Mouse (Mus musculus) midbrain, embryonic 11.5 days (tissue): ENCODE results near the gene Zfp281. TPM values are rescaled to one million over a fixed set of nuclear protein-coding genes. Genes with fewer than 3 reads are reported as not detected.

Experiments
- ATAC-seq: fragments of 200-750 bp; cut with Nextera tagmentation; 2 replicates; pipeline ENCODE4 v1.8.0; 2017; ENCODE audit warnings: moderate TSS enrichment, moderate library complexity; ENCODE audit not compliant: low FRiP score
- DNase-seq: peaks from one replicate; pipeline ENCODE4 v3.0.0; 2015; ENCODE audit warnings: low spot score; ENCODE audit errors: missing footprints
- H3K27ac ChIP-seq: fragments of 300-500 bp; sonication (generic); 2 replicates; pipeline ENCODE4 v1.5.1; 2014; ENCODE audit warnings: low read depth, low read length
- H3K27me3 ChIP-seq: fragments of 300-500 bp; sonication (generic); 2 replicates; pipeline ENCODE4 v1.6.1; 2014; ENCODE audit warnings: mild to moderate bottlenecking, low read length, moderate library complexity, mixed read lengths; ENCODE audit not compliant: control insufficient read depth, insufficient read depth
- H3K36me3 ChIP-seq: fragments of 300-500 bp; sonication (generic); 2 replicates; pipeline ENCODE4 v1.6.1; 2014; ENCODE audit warnings: mild to moderate bottlenecking, low read length, moderate library complexity, mixed read lengths; ENCODE audit not compliant: control insufficient read depth, insufficient read depth
- H3K4me1 ChIP-seq: fragments of 300-500 bp; sonication (generic); 2 replicates; pipeline ENCODE4 v1.6.1; 2014; ENCODE audit warnings: low read length; ENCODE audit not compliant: control insufficient read depth, insufficient read depth
- H3K4me2 ChIP-seq: fragments of 300-500 bp; sonication (generic); 2 replicates; pipeline ENCODE4 v1.6.1; 2014; ENCODE audit warnings: mild to moderate bottlenecking, moderate library complexity
- H3K4me3 ChIP-seq: fragments of 300-500 bp; sonication (generic); 2 replicates; pipeline ENCODE4 v1.5.1; 2014; ENCODE audit warnings: low read depth, low read length
- H3K9ac ChIP-seq: fragments of 300-500 bp; sonication (generic); 2 replicates; pipeline ENCODE4 v1.6.1; 2014; ENCODE audit warnings: low read length
- H3K9me3 ChIP-seq: fragments of 300-500 bp; sonication (generic); 2 replicates; pipeline ENCODE4 v1.6.1; 2016; ENCODE audit warnings: low read length; ENCODE audit not compliant: control insufficient read depth
- WGBS: fragments of 180-500 bp; shearing (Covaris S2); extraction: QIAGEN DNeasy Blood & Tissue Kit; methylation state at CpG from one replicate; pipeline ENCODE4 v1.1.7; 2014; 5-methylcytosine and 5-hydroxymethylcytosine counted together
- polyA plus RNA-seq: library from polyadenylated mRNA; unstranded; fragments of >200 nt; fragmentation: Nextera tagmentation; extraction: Ambion mirVana; gene quantifications from 2 replicates; pipeline ENCODE4 v1.2.1, GENCODE M21; 2014

Zfp281 gene
- polyA plus RNA-seq, 1 experiment from 2014 or later, result 42.1 TPM

DNA sequence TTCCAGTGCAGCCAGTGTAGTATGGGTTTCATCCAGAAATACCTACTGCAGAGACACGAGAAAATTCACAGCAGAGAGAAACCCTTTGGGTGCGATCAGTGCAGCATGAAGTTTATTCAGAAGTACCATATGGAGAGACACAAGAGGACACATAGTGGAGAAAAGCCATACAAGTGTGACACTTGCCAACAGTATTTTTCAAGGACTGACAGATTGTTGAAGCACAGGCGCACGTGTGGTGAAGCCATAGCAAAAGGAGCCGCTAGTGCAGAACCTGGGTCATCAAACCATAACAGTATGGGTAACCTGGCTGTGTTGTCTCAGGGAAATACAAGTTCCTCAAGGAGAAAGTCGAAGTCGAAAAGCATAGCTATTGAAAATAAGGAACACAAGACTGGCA is 1.4 kb downstream of the Zfp281 start:
- Histone ChIP-seq H3K4me1 (peaks cover 23% of the 10 kb centered on the region), H3K9ac (peak overlapping the region; percentile 96; the same call in 1 of the 2 replicates), H3K4me3 (peak overlapping the region; percentile 91), H3K27me3 (no peaks in the 10 kb centered on the region), H3K9me3 (no peaks in the 10 kb centered on the region), H3K4me2 (peak overlapping the region; percentile 78), H3K27ac (no peak overlapping the region), H3K36me3 (peaks cover 9% of the 10 kb centered on the region; the same call in 1 of the 2 replicates)
- DNase-seq (peak; percentile 89), ATAC-seq (no peak)
- 92% methylated on average over 7 of the region's 7 CpGs for WGBS

DNA sequence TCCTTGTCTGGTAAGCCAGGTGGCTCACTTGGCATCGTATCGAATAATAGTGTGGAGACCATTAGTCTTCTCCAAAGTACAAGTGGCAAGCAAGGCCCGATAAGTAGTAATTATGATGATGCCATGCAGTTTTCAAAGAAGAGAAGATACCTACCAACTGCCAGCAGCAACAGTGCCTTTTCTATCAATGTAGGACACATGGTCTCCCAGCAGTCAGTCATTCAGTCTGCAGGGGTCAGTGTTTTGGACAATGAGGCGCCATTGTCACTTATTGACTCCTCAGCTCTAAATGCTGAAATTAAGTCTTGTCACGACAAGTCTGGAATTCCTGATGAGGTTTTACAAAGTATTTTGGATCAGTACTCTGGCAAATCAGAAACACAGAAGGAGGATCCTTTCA is 2.1 kb downstream of the Zfp281 start:
- Histone ChIP-seq H3K9ac (no peak overlapping the region), H3K4me2 (no peak overlapping the region), H3K36me3 (peaks cover 9% of the 10 kb centered on the region; the same call in 1 of the 2 replicates), H3K27ac (no peak overlapping the region), H3K27me3 (no peaks in the 10 kb centered on the region), H3K4me1 (peaks cover 23% of the 10 kb centered on the region), H3K4me3 (no peak overlapping the region), H3K9me3 (no peaks in the 10 kb centered on the region)
- WGBS, result 93% methylated on average over 5 of the region's 5 CpGs
- no peak for ATAC-seq
- DNase-seq, result no peak

DNA sequence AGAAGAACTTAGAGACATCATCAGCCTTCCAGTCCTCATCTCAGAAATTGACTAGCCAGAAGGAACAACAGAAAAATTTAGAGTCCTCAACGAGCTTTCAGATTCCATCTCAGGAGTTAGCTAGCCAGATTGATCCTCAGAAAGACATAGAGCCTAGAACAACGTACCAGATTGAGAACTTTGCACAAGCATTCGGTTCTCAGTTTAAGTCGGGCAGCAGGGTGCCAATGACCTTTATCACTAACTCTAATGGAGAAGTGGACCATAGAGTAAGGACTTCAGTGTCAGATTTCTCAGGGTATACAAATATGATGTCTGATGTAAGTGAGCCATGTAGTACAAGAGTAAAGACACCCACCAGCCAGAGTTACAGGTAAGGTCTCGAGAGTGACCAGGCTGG is 2.9 kb downstream of the Zfp281 start:
- ATAC-seq (no peak), DNase-seq (no peak)
- no peak overlapping the region for H3K9ac ChIP-seq
- H3K27ac ChIP-seq, result no peak overlapping the region
- no peak overlapping the region for H3K4me3 ChIP-seq
- 84% methylated on average over 5 of the region's 5 CpGs for WGBS
- no peaks in the 10 kb centered on the region for H3K27me3 ChIP-seq
- no peaks in the 10 kb centered on the region for H3K9me3 ChIP-seq
- peaks cover 9% of the 10 kb centered on the region; the same call in 1 of the 2 replicates for H3K36me3 ChIP-seq
- peaks cover 23% of the 10 kb centered on the region for H3K4me1 ChIP-seq
- peak overlapping the region; percentile 1; the same call in 1 of the 2 replicates for H3K4me2 ChIP-seq

DNA sequence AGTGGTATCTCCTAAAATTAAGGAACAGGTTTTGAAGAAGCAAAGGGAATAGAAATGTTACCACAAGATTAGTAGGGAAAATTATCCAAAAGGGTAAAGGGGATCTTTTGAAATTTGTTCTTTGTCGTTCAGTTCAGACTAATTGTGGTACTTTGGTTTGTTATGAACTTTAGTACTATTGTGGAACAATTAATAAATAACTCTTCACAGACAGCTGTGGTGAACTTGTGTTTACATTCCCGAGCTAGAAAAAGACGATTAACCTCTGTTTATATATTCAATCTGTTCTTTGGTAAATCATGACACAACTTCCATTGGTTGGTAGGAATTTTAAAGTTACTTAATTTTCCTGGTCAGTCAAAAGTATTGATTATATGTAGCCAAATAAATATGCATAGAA is 8.2 kb downstream of the Zfp281 start:
- no peaks in the 10 kb centered on the region for H3K9me3 ChIP-seq
- H3K36me3 ChIP-seq, result no peaks in the 10 kb centered on the region
- no peak overlapping the region for H3K4me3 ChIP-seq
- H3K27ac ChIP-seq, result no peak overlapping the region
- DNase-seq (no peak), ATAC-seq (no peak)
- H3K4me2 ChIP-seq, result no peak overlapping the region
- H3K4me1 ChIP-seq, result peaks cover 5% of the 10 kb centered on the region; the same call in 1 of the 2 replicates
- WGBS, result 87% methylated on average over 3 of the region's 3 CpGs
- H3K9ac ChIP-seq, result no peak overlapping the region
- no peaks in the 10 kb centered on the region for H3K27me3 ChIP-seq

DNA sequence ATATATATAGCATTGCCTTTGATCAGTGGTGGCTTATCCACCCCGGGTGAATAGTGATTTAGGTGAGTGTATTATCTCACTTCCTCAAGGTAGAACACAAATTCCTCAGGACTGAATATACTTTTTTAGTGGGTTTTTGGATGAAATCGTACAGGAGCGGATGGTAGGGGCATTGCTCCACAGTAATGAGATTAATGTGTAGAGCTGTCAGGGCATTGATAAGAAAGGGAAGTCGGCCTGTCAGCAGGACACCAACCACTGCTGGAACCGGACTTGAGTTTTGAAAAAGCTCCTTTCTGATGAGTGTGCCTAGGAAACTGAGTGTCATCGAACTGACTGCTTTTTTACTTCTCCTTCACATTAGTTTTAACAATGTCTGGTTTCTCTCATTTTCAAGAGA is 10.9 kb downstream of the Zfp281 start:
- DNase-seq, result no peak
- no peaks in the 10 kb centered on the region for H3K27me3 ChIP-seq
- H3K9ac ChIP-seq, result no peak overlapping the region
- WGBS, result 89% methylated on average over 6 of the region's 6 CpGs
- no peak overlapping the region for H3K4me2 ChIP-seq
- H3K4me3 ChIP-seq, result no peak overlapping the region
- H3K9me3 ChIP-seq, result no peaks in the 10 kb centered on the region
- H3K27ac ChIP-seq, result no peak overlapping the region
- no peaks in the 10 kb centered on the region for H3K36me3 ChIP-seq
- no peaks in the 10 kb centered on the region for H3K4me1 ChIP-seq
- no peak for ATAC-seq

DNA sequence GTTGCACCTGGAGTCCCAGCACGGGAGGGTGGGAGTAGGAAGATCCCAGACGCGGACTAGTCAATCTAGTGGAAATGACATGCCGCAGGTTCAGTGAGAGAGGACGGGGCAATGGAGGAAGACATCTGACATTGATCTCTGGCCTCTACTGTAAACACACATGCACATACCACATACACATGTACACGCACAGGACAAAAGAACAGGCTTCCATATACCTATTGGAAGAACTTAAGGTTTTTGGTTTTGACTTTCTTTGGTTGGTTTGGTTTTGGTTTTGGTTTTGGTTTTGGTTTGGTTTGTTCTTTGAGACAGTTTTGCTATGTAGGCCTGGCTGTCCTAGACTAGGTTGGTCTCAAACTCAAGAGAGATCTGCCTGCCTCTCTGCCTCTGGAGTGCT is 12.2 kb downstream of the Zfp281 start:
- no peaks in the 10 kb centered on the region for H3K4me1 ChIP-seq

DNA sequence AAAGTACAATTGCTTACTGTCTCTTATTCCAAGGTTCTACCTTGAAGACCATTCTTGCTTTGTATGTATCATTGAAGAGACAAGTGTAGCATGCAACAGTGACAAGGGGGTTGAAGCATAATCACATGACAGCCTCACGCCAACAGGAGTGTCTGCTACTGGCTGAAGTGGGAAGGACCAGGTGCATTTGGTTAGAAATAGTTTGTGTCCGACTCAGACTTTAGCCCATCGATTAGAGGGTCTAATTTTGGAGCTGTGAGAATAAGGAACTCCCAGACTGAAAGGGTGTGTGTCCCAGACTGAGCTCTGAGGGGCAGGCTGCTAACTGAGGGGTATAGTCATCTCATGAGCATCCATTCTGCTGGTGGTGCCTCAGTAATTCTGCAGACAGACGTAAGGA is 13.0 kb downstream of the Zfp281 start:
- no peak overlapping the region for H3K4me2 ChIP-seq
- 89% methylated on average over 4 of the region's 4 CpGs for WGBS
- H3K4me1 ChIP-seq, result no peaks in the 10 kb centered on the region
- ATAC-seq (no peak), DNase-seq (no peak)
- H3K27ac ChIP-seq, result no peak overlapping the region
- H3K9me3 ChIP-seq, result no peaks in the 10 kb centered on the region
- no peak overlapping the region for H3K4me3 ChIP-seq
- no peaks in the 10 kb centered on the region for H3K27me3 ChIP-seq
- no peaks in the 10 kb centered on the region for H3K36me3 ChIP-seq
- no peak overlapping the region for H3K9ac ChIP-seq

More for the DNA sequence above, 12.2 kb downstream of the Zfp281 start:
- Histone ChIP-seq H3K36me3 (no peaks in the 10 kb centered on the region), H3K9ac (no peak overlapping the region), H3K9me3 (no peaks in the 10 kb centered on the region), H3K4me3 (no peak overlapping the region), H3K4me2 (no peak overlapping the region), H3K27me3 (no peaks in the 10 kb centered on the region), H3K27ac (no peak overlapping the region)
- WGBS, result 92% methylated on average over 6 of the region's 6 CpGs
- no peak for DNase-seq
- ATAC-seq, result no peak

DNA sequence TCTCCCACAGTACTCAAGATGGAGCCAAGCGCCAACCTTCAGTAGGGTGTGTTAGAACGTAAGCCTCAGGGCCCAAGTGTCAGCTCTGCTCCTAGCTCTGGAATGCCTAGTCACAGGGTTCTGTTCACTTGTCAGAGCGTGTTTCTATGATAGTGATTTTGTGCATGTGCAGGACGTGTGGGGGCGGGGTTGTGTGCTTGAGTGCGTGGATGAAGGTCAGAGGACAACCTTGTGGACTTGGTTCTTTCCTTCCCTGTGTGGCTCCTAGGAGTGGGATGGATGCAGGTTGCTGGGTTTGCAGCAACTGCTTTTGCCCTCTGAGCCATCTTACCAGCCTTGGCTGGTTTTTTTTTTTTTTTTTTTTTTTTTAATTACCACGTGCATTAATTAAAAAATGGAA is 13.5 kb downstream of the Zfp281 start:
- Histone ChIP-seq H3K9me3 (no peaks in the 10 kb centered on the region), H3K9ac (no peak overlapping the region), H3K36me3 (no peaks in the 10 kb centered on the region), H3K27me3 (no peaks in the 10 kb centered on the region), H3K4me3 (no peak overlapping the region), H3K27ac (no peak overlapping the region), H3K4me2 (no peak overlapping the region), H3K4me1 (no peaks in the 10 kb centered on the region)
- DNase-seq (no peak), ATAC-seq (no peak)
- WGBS, result 94% methylated on average over 7 of the region's 7 CpGs

DNA sequence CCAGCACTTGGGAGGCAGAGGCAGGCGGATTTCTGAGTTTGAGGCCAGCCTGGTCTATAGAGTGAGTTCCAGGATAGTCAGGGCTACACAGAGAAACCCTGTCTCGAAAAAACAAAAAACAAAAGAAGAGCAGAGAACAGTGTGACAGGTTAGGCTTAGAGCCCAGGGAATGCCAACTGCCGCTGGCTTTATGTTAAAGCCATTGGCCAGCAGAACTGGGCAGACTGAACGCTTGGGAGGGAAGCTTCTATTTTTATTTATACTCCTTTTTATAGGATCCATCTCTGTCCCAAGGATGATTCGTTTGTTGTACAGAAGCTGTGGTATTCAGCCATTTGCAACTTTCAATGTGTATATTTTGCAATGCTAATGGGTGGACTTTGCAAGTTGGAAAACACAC is 14.0 kb downstream of the Zfp281 start:
- Histone ChIP-seq H3K4me3 (no peak overlapping the region), H3K4me1 (no peaks in the 10 kb centered on the region), H3K27ac (no peak overlapping the region), H3K27me3 (no peaks in the 10 kb centered on the region), H3K9ac (no peak overlapping the region), H3K4me2 (no peak overlapping the region), H3K36me3 (no peaks in the 10 kb centered on the region), H3K9me3 (no peaks in the 10 kb centered on the region)
- ATAC-seq (no peak), DNase-seq (no peak)
- WGBS, result 90% methylated on average over 5 of the region's 5 CpGs

DNA sequence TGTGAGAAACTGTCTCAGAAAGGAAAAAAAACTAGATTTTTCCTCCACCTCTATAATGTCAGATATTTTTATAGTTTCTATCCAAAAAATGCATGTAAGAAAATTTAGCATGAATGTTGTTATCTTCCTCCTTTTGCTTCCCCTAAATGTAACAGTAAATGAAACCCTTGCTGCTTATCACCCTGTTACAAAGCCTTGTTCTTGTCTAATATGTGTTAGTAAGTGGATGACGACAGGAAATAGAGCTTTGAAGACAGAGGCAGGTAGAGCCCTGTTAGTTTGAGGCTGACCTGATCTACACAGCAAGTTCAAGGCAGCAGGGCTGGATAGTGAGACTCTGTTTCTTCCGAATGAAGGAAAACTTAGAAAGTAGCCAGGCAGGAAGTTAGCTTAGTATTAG is 14.5 kb downstream of the Zfp281 start:
- no peak for DNase-seq
- no peak overlapping the region for H3K27ac ChIP-seq
- 89% methylated on average over 2 of the region's 2 CpGs for WGBS
- H3K4me1 ChIP-seq, result no peaks in the 10 kb centered on the region
- H3K36me3 ChIP-seq, result no peaks in the 10 kb centered on the region
- no peak overlapping the region for H3K4me2 ChIP-seq
- no peak overlapping the region for H3K9ac ChIP-seq
- no peaks in the 10 kb centered on the region for H3K27me3 ChIP-seq
- no peaks in the 10 kb centered on the region for H3K9me3 ChIP-seq
- ATAC-seq, result no peak
- no peak overlapping the region for H3K4me3 ChIP-seq
